Mouse (Mus musculus) liver, postnatal 0 days (tissue): ENCODE measurements at regions not wholly inside any gene's neighbourhood (a gene's known extent, or its start where the extent isn't known, plus 50 kb on each side); places are given as distances from the start of the nearest gene placed in this dataset.

Experiments
- CTCF ChIP-seq: sonication (generic); IDR thresholded peaks from 2 replicates; pipeline ENCODE4 v1.5.1; 2016; ENCODE audit warnings: antibody characterized with exemption, low read depth
- EP300 ChIP-seq: IDR thresholded peaks from 2 replicates; pipeline ENCODE4 v1.6.1; 2016; ENCODE audit warnings: antibody characterized with exemption, low read depth, mild to moderate bottlenecking

DNA sequence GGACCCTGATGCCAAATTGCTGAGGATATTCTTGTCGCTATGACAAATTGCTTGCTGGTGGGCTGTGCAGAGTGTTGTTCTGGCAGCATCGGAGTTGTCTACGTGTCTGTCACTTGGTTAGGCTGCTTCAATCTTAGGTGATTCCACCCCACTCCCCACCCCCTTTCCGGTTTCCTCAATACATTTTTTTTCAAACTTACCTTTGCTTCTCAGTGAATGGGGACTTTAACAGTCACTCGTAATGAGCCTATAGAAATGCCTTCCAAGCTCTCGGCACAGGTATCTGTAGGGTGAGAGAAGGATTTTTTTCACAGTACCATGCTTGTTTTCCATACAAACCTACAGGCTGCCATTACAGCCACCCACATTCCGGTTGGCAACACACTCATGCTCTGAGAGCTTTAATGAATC is 536.8 kb downstream of the Prkd1 start:
- TF ChIP-seq EP300 = no peak
- TF ChIP-seq CTCF = no peak
